Mouse (Mus musculus): ENCODE measurements around the gene Arhgap23. TPM values are rescaled to one million over a fixed set of nuclear protein-coding genes. Genes with fewer than 3 reads are reported as not detected.

Arhgap23 gene
- polyA plus RNA-seq, 1 experiment from 2014 or later, result 6.4 TPM

DNA sequence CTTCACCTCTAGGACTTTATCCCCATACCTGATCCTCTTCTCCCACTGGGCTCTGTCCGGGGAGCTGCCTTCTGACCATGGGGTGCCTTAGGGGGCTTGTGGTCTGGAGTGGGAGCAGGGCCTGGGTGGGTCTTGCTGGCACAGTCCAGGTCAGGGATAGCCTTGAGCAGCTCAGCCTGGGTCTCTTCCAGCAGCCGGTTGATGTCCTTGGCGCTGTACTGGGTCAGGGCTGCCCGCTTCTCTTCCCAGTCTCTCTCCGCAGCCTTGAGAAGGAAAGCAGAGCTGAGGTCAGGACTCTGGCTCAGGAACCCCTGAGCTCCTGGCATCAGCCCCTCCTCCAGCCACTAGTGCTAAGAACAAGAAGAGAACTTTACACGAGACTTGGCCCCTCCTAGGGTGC lies 110.0 kb downstream of the Arhgap23 start:
- no peak overlapping the region for H3K27ac ChIP-seq (ENCODE audit: low read length)
- no peak overlapping the region for H3K4me2 ChIP-seq (replicated peaks; ENCODE audit: low read depth, low read length)
- no peak overlapping the region for H3K4me3 ChIP-seq (ENCODE audit: low read depth, low read length)
- WGBS, result 89% methylated on average over 6 of the region's 6 CpGs
- H3K36me3 ChIP-seq (ENCODE audit: control insufficient read depth, insufficient read depth, low read length), result no peaks in the 10 kb centered on the region
- 0 out of 2 replicates have a peak, but pooled peaks cover 5% of the 10 kb centered on the region for H3K4me1 ChIP-seq (ENCODE audit: control insufficient read depth, insufficient read depth, low read length)
- H3K27me3 ChIP-seq (ENCODE audit: control insufficient read depth, insufficient read depth, low read length), result no peaks in the 10 kb centered on the region
- no peak overlapping the region for H3K9ac ChIP-seq (replicated peaks; ENCODE audit: low read depth, low read length)
- ATAC-seq (ENCODE audit: insufficient number of reproducible peaks, insufficient read depth, low FRiP score, low read depth), result no peak
- no peaks in the 10 kb centered on the region for H3K9me3 ChIP-seq (ENCODE audit: control insufficient read depth, low read depth, low read length)

- H3K4me2 ChIP-seq (replicated peaks; ENCODE audit: low read depth, low read length), result no peak overlapping the region
- WGBS, result 72% methylated on average over 18 of the region's 18 CpGs
- H3K4me3 ChIP-seq (ENCODE audit: low read depth, low read length), result no peak overlapping the region
- H3K27ac ChIP-seq (ENCODE audit: low read length), result no peak overlapping the region
- H3K9me3 ChIP-seq (ENCODE audit: control insufficient read depth, low read depth, low read length), result no peaks in the 10 kb centered on the region
- H3K4me1 ChIP-seq (ENCODE audit: control insufficient read depth, insufficient read depth, low read length), result peaks cover 12% of the 10 kb centered on the region; the same call in 1 of the 2 replicates
- H3K9ac ChIP-seq (replicated peaks; ENCODE audit: low read depth, low read length), result no peak overlapping the region
- H3K36me3 ChIP-seq (ENCODE audit: control insufficient read depth, insufficient read depth, low read length), result no peaks in the 10 kb centered on the region
- peaks cover 16% of the 10 kb centered on the region for H3K27me3 ChIP-seq (ENCODE audit: control insufficient read depth, insufficient read depth, low read length)
- ATAC-seq (ENCODE audit: insufficient number of reproducible peaks, insufficient read depth, low FRiP score, low read depth), result no peak
These were observed 113.0 kb downstream of the Arhgap23 start for GRCm38 (mm10) chr11:97528282-97528808.

DNA sequence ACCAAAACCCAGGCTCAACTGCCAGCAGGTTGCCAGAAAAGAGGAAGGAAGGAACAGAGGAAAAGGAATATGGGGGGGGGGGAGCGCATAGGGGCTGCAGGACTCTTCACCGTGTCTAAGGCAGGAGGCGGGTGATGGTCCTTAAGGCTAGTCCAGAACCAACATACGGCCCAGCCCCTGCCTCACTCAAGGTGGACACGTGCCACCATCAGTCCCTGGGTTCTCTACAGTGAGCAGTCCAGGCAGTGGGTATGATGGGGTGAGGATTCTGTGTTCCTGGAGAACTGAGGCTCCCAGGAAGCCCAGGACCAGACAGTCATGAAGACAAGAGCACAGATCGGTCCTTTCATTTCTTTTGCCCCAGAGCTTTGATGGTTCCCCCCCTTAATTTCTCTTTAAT lies 114.7 kb downstream of the Arhgap23 start:
- H3K9ac ChIP-seq (replicated peaks; ENCODE audit: low read depth, low read length), result no peak overlapping the region

GRCm38 (mm10) chr11:97530961-97531360 lies 115.6 kb downstream of the Arhgap23 start:
- Histone ChIP-seq H3K27ac (ENCODE audit: low read length) (no peak overlapping the region), H3K27me3 (ENCODE audit: control insufficient read depth, insufficient read depth, low read length) (peaks cover 39% of the 10 kb centered on the region)
- ATAC-seq (ENCODE audit: insufficient number of reproducible peaks, insufficient read depth, low FRiP score, low read depth), result no peak

More for the DNA sequence above, 114.7 kb downstream of the Arhgap23 start:
- no peak for ATAC-seq (ENCODE audit: insufficient number of reproducible peaks, insufficient read depth, low FRiP score, low read depth)
- H3K9me3 ChIP-seq (ENCODE audit: control insufficient read depth, low read depth, low read length), result no peaks in the 10 kb centered on the region
- peaks cover 32% of the 10 kb centered on the region for H3K27me3 ChIP-seq (ENCODE audit: control insufficient read depth, insufficient read depth, low read length)
- H3K4me2 ChIP-seq (replicated peaks; ENCODE audit: low read depth, low read length), result no peak overlapping the region
- WGBS, result 88% methylated on average over 5 of the region's 6 CpGs
- H3K36me3 ChIP-seq (ENCODE audit: control insufficient read depth, insufficient read depth, low read length), result no peaks in the 10 kb centered on the region
- no peak overlapping the region for H3K27ac ChIP-seq (ENCODE audit: low read length)
- H3K4me1 ChIP-seq (ENCODE audit: control insufficient read depth, insufficient read depth, low read length), result peaks cover 13% of the 10 kb centered on the region
- no peak overlapping the region for H3K4me3 ChIP-seq (ENCODE audit: low read depth, low read length)

DNA sequence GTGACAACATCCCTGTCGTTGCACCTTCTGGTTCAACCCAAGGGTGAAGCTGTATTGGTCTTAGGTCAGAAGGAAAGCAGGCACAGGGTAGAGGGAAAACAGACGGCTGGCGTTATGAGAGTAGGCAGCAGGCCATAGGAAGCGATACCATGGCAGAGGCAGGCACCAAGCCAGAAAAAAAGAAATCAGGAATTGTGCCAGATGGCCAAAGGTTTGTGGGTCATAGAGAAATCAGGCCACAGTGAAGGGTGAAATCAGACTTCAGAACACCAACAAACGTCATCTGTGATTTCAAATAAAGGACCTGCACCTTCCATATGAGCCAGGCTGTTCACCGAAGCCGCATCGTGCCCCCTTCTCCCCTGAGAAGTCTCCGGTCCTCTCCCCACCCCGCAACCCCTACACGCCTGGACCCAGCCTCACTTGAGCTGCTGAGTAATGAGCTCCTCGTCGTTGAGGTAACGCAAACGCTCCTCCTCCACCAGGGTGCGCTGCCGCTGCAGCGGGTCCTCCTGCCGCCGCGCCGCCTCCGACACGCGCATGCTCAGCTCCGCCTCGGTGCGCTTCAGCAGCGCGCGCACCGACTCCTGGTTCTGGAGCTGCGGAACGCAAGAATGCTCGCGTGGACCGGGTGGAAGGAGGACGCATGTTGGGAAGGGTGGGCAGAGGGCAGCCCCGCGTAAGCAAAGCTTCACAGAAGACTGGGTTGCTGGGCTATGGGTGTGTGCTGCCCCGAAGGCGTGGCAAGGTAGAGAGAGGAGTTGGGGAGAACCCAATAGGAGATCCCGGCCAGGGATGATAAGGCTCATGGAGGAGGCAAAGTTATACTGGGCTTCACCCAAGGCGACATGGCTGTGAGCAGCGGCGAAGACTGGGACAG lies 116.3 kb downstream of the Arhgap23 start:
- no peak overlapping the region for H3K27ac ChIP-seq (ENCODE audit: low read length)
- H3K9ac ChIP-seq (replicated peaks; ENCODE audit: low read depth, low read length), result no peak overlapping the region
- peak; percentile 36; the same call in 1 of the 2 replicates for ATAC-seq (ENCODE audit: insufficient number of reproducible peaks, insufficient read depth, low FRiP score, low read depth)
- no peaks in the 10 kb centered on the region for H3K9me3 ChIP-seq (ENCODE audit: control insufficient read depth, low read depth, low read length)
- WGBS, result 6% methylated on average over 46 of the region's 46 CpGs
- H3K4me3 ChIP-seq (ENCODE audit: low read depth, low read length), result peak overlapping the region; percentile 35
- H3K4me1 ChIP-seq (ENCODE audit: control insufficient read depth, insufficient read depth, low read length), result peaks cover 19% of the 10 kb centered on the region
- H3K36me3 ChIP-seq (ENCODE audit: control insufficient read depth, insufficient read depth, low read length), result no peaks in the 10 kb centered on the region
- H3K27me3 ChIP-seq (ENCODE audit: control insufficient read depth, insufficient read depth, low read length), result peaks cover 46% of the 10 kb centered on the region
- peak overlapping the region; percentile 87 for H3K4me2 ChIP-seq (replicated peaks; ENCODE audit: low read depth, low read length)

More at GRCm38 (mm10) chr11:97530961-97531360, 115.6 kb downstream of the Arhgap23 start:
- Histone ChIP-seq H3K9ac (replicated peaks; ENCODE audit: low read depth, low read length) (no peak overlapping the region; the same call in 1 of the 2 replicates), H3K4me2 (replicated peaks; ENCODE audit: low read depth, low read length) (no peak overlapping the region), H3K9me3 (ENCODE audit: control insufficient read depth, low read depth, low read length) (no peaks in the 10 kb centered on the region), H3K4me1 (ENCODE audit: control insufficient read depth, insufficient read depth, low read length) (peaks cover 14% of the 10 kb centered on the region), H3K36me3 (ENCODE audit: control insufficient read depth, insufficient read depth, low read length) (no peaks in the 10 kb centered on the region), H3K4me3 (ENCODE audit: low read depth, low read length) (no peak overlapping the region)
- WGBS, result 66% methylated on average over 5 of the region's 5 CpGs

DNA sequence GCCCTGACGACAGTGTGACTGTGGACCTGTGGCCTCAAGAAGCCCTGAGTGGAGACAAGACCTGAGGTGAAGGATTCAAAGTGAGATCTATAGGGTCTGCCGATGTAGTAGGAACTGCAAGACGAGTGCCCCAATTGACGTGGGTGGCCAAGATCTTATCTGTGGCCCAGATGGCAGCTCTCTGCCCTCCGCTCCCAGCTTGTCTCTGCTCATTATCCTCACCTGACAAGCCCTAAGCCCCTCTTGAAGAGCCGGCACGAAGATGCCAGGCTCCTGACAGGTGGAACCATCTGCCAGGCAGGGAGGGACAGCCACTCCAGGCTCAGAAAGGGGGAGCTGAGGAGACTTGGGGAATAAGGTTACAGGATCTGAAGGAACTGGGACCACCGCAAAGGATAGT lies 117.0 kb downstream of the Arhgap23 start:
- Histone ChIP-seq H3K27me3 (ENCODE audit: control insufficient read depth, insufficient read depth, low read length) (peaks cover 51% of the 10 kb centered on the region), H3K9ac (replicated peaks; ENCODE audit: low read depth, low read length) (no peak overlapping the region), H3K4me2 (replicated peaks; ENCODE audit: low read depth, low read length) (peak overlapping the region; percentile 87), H3K4me3 (ENCODE audit: low read depth, low read length) (peak overlapping the region; percentile 35; the same call in 1 of the 2 replicates), H3K9me3 (ENCODE audit: control insufficient read depth, low read depth, low read length) (no peaks in the 10 kb centered on the region), H3K4me1 (ENCODE audit: control insufficient read depth, insufficient read depth, low read length) (peaks cover 25% of the 10 kb centered on the region), H3K27ac (ENCODE audit: low read length) (no peak overlapping the region), H3K36me3 (ENCODE audit: control insufficient read depth, insufficient read depth, low read length) (no peaks in the 10 kb centered on the region)
- WGBS, result 13% methylated on average over 8 of the region's 8 CpGs
- ATAC-seq (ENCODE audit: insufficient number of reproducible peaks, insufficient read depth, low FRiP score, low read depth), result no peak

- 4% methylated on average over 20 of the region's 20 CpGs for WGBS
- peaks cover 58% of the 10 kb centered on the region for H3K27me3 ChIP-seq (ENCODE audit: control insufficient read depth, insufficient read depth, low read length)
These were observed 117.7 kb downstream of the Arhgap23 start for GRCm38 (mm10) chr11:97532950-97533582.

DNA sequence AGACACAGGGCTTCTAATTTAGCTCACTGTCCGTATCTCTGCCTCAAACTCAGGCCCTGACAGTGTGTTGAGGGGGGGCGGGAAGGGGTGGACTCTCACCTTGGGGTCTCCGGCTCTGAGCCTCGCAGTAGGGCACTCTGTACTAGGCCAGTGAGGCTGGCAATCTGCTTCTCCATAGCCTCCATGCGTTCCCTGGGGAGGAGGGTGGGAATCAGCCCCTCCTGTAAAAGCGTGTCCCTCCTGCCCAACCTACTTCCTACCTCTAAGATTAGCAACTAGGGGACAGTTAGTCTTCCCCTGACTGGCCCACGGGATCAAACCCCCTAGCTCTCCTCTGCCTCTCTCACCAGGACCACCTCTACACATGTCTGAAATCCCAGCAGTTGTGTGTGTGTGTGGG lies 118.3 kb downstream of the Arhgap23 start:
- H3K4me3 ChIP-seq (ENCODE audit: low read depth, low read length), result no peak overlapping the region
- no peak overlapping the region for H3K9ac ChIP-seq (replicated peaks; ENCODE audit: low read depth, low read length)
- H3K4me1 ChIP-seq (ENCODE audit: control insufficient read depth, insufficient read depth, low read length), result peaks cover 25% of the 10 kb centered on the region
- no peaks in the 10 kb centered on the region for H3K36me3 ChIP-seq (ENCODE audit: control insufficient read depth, insufficient read depth, low read length)
- no peak for ATAC-seq (ENCODE audit: insufficient number of reproducible peaks, insufficient read depth, low FRiP score, low read depth)
- 28% methylated on average over 7 of the region's 7 CpGs for WGBS
- H3K9me3 ChIP-seq (ENCODE audit: control insufficient read depth, low read depth, low read length), result no peaks in the 10 kb centered on the region
- H3K4me2 ChIP-seq (replicated peaks; ENCODE audit: low read depth, low read length), result no peak overlapping the region
- no peak overlapping the region for H3K27ac ChIP-seq (ENCODE audit: low read length)
- H3K27me3 ChIP-seq (ENCODE audit: control insufficient read depth, insufficient read depth, low read length), result peaks cover 59% of the 10 kb centered on the region

More at GRCm38 (mm10) chr11:97532950-97533582, 117.7 kb downstream of the Arhgap23 start:
- peak overlapping the region; percentile 13; the same call in 1 of the 2 replicates for H3K4me3 ChIP-seq (ENCODE audit: low read depth, low read length)
- H3K4me1 ChIP-seq (ENCODE audit: control insufficient read depth, insufficient read depth, low read length), result peaks cover 25% of the 10 kb centered on the region
- H3K4me2 ChIP-seq (replicated peaks; ENCODE audit: low read depth, low read length), result peak overlapping the region; percentile 37
- ATAC-seq (ENCODE audit: insufficient number of reproducible peaks, insufficient read depth, low FRiP score, low read depth), result peak; percentile 51
- H3K9ac ChIP-seq (replicated peaks; ENCODE audit: low read depth, low read length), result no peak overlapping the region
- no peaks in the 10 kb centered on the region for H3K36me3 ChIP-seq (ENCODE audit: control insufficient read depth, insufficient read depth, low read length)
- no peaks in the 10 kb centered on the region for H3K9me3 ChIP-seq (ENCODE audit: control insufficient read depth, low read depth, low read length)
- no peak overlapping the region for H3K27ac ChIP-seq (ENCODE audit: low read length)

Data from stomach, embryonic 14.5 days (tissue).